Mouse (Mus musculus): ENCODE measurements at regions not wholly inside any gene's neighbourhood (a gene's known extent, or its start where the extent isn't known, plus 50 kb on each side); places are given as distances from the start of the nearest gene placed in this dataset.

GRCm38 (mm10) chr8:116452806-116453205 lies 52.0 kb upstream of the Dynlrb2 start:
- no peak for DNase-seq

- no peak for DNase-seq
These were observed 53.4 kb upstream of the Dynlrb2 start for GRCm38 (mm10) chr8:116451397-116451796.

GRCm38 (mm10) chr8:116447452-116447851 lies 57.3 kb upstream of the Dynlrb2 start:
- no peak for DNase-seq

- no peak for DNase-seq
These were observed 61.9 kb upstream of the Dynlrb2 start for GRCm38 (mm10) chr8:116442827-116443226.

GRCm38 (mm10) chr8:116438895-116439294 lies 65.9 kb upstream of the Dynlrb2 start:
- DNase-seq = peak; percentile 71

- no peak for DNase-seq
These were observed 69.3 kb upstream of the Dynlrb2 start for GRCm38 (mm10) chr8:116435268-116435980.

- no peak for DNase-seq
These were observed 74.7 kb upstream of the Dynlrb2 start for GRCm38 (mm10) chr8:116430051-116430450.

GRCm38 (mm10) chr8:116429649-116430048 lies 75.1 kb upstream of the Dynlrb2 start:
- DNase-seq = no peak

- DNase-seq = no peak
These were observed 81.9 kb upstream of the Dynlrb2 start for GRCm38 (mm10) chr8:116422826-116423225.

- DNase-seq = no peak
These were observed 92.1 kb upstream of the Dynlrb2 start for GRCm38 (mm10) chr8:116412703-116413102.

- no peak for DNase-seq
These were observed 94.7 kb upstream of the Dynlrb2 start for GRCm38 (mm10) chr8:116410041-116410440.

GRCm38 (mm10) chr8:116409011-116409410 lies 95.8 kb upstream of the Dynlrb2 start:
- DNase-seq = no peak

GRCm38 (mm10) chr8:116404571-116404970 lies 100.2 kb upstream of the Dynlrb2 start:
- no peak for DNase-seq

GRCm38 (mm10) chr8:116403366-116403765 lies 101.4 kb upstream of the Dynlrb2 start:
- DNase-seq = no peak

- DNase-seq = no peak
These were observed 105.3 kb upstream of the Dynlrb2 start for GRCm38 (mm10) chr8:116399452-116399851.

GRCm38 (mm10) chr8:116398565-116399205 lies 106.1 kb upstream of the Dynlrb2 start:
- DNase-seq = no peak

GRCm38 (mm10) chr8:116385193-116385955 lies 119.4 kb upstream of the Dynlrb2 start:
- DNase-seq = no peak

GRCm38 (mm10) chr8:116384418-116385089 lies 120.2 kb upstream of the Dynlrb2 start:
- no peak for DNase-seq

GRCm38 (mm10) chr8:116383495-116384417 lies 121.0 kb upstream of the Dynlrb2 start:
- no peak for DNase-seq

GRCm38 (mm10) chr8:116383036-116383435 lies 121.7 kb upstream of the Dynlrb2 start:
- no peak for DNase-seq

- no peak for DNase-seq
These were observed 124.2 kb upstream of the Dynlrb2 start for GRCm38 (mm10) chr8:116380601-116381000.

- DNase-seq = no peak
These were observed 124.9 kb upstream of the Dynlrb2 start for GRCm38 (mm10) chr8:116379851-116380250.
